Mouse (Mus musculus): ENCODE results near the gene Cox8a. TPM values are rescaled to one million over a fixed set of nuclear protein-coding genes. Genes with fewer than 3 reads are reported as not detected.

Gene Cox8a
- total RNA-seq, 2 experiments from 2014 or later = 101 to 120 TPM

DNA sequence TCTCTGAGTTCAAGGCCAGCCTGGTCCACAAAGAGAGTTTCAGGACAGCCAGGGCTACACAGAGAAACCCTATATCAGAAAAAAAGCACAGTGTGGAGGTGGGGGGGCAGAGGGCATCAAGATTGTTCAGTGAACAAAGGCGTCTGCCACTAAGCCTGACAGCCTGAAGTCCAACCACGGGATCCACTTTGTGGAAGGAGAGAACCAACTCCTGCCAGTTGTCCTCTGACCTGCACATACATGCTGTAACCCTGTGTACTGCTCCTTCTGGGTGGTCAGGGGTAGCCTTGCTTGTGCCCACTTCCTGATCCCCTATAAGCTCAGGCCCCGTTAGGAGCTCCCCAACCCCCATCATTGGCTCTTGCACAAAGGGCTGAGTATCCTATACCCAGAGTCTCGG lies 32.4 kb downstream of the Cox8a start:
- no peak for DNase-seq

DNA sequence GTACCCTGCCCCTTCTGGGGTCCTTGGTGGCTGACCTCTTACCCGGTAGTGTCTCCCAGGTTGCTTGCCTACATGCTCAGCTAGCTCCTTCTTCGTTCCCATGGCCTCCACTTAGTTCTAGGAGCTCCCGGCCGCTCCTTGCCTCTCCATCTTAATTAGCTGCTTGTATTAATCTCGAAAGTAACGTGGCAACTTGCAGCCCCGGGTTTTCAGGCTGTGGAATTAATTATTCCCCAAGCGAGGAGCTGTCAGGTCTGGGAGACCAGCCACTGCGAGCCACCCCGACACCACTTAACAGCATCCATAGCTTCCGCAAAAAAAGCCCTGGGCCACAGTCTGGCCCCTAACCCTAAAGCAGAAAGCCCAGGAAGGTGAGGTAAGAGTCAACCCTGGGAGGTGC lies 34.0 kb downstream of the Cox8a start:
- no peak for DNase-seq

DNA sequence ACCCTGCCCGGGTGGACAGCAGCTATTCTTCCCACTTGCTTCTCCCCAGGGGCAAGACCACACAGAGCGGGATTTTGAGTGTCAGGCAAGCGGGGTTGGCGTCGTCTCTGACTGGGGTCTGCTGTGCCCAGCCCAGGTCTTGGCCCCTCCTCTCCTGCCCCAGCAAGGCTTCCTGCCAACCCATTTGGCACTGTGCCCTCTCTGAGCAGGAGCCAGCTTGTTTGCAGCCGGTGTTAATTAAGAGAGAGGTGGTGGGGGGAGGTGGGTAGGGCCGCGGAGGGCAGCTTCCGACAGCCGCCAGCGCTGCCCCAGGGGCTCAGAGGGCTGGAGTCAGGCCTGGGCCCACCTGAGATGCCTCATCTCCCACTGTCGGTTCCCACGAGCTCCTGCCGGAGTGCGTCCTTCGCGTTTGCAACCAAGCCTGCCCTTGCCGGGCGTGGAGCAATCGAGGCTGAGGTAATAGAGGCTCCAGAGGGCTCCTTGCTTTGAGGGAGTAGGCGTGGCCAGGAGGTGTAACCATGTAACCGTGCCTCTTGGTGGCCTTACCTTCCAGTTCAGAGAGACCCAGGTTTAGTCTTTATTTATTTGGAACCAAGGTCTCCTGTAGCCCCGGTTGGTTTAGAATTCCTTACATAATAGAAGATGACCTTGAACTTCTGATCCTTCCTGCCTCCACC lies 35.0 kb downstream of the Cox8a start:
- no peak for DNase-seq

DNA sequence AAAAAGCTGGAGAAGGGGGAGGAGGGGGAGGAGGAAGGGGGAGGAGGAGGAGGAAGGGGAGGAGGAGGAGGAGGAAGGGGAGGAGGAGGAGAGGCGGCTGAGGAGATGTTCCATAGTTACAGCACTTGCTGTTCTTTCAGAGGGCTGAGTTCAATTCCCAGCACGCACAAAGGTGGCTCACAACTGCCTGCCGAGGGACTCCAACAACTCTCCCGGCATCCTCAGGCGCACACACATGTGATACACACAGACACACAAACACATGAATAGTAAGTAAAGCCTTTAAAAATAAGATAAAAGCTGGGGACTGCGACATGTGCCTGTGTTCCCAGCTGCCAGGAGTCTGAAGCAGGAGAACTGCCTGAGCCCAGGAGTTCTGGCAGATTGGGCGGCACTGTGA lies 35.9 kb downstream of the Cox8a start:
- DNase-seq = no peak

DNA sequence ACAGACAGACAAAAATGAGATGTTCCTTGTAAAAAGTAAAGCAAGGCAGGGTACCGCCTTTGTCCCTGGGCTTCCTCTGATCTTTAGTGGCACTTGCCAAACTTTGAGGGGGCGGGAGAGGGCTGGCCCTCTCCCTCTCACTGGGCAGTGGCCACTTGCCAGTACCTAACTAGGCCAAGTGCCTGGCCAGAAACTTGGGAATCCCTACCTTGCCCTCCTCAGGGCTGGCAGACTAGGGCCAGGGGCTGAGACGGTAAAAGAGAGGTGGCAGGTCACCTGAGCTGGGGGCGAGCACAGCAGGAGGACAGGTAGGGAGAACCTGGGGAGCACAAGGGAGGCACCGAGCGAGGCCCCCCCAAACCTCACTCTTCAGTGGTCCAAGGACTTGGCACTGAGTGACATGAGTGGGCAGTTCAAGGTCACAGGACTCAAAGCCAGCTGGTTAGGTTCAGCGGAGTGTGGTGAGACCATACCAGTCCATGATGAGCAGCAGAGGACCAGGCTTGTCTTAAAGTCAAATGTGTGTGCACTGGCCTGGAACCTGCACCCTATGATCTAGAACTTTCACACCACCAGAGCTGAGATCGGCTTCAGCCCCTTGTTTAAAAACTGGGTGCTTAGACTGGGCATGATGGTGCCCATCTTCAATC lies 36.5 kb downstream of the Cox8a start:
- peak; percentile 40 for DNase-seq

DNA sequence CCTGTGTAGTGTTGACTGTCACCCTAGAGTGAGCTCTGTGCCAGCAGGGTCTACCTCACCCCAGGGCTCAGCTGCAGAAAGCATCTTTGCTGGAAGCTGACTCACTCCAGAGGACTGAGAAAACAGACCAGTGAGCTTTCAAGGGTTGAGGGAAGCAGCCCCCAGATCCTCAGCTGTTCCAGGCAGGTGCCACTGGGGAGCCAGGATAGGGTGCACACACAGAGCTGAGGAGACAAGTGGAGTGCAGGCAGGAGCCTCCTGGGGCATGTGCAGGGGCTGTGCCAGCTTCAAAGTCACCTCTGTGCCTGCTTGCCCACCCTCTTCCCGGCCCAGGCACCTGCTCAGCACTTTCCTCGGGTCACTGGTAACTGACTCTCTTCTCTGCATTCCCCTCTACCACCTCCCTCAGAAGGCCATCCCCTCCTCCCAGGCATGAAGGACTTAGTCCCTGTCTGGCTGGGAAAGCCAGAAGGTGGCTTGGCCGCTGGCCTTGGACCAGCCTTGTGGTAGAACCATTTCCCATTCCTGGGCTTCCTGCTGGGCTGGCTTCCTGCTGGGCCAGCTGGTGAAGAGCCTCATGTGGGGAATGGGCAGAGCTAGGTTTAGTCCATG lies 38.5 kb downstream of the Cox8a start:
- no peak for DNase-seq

DNA sequence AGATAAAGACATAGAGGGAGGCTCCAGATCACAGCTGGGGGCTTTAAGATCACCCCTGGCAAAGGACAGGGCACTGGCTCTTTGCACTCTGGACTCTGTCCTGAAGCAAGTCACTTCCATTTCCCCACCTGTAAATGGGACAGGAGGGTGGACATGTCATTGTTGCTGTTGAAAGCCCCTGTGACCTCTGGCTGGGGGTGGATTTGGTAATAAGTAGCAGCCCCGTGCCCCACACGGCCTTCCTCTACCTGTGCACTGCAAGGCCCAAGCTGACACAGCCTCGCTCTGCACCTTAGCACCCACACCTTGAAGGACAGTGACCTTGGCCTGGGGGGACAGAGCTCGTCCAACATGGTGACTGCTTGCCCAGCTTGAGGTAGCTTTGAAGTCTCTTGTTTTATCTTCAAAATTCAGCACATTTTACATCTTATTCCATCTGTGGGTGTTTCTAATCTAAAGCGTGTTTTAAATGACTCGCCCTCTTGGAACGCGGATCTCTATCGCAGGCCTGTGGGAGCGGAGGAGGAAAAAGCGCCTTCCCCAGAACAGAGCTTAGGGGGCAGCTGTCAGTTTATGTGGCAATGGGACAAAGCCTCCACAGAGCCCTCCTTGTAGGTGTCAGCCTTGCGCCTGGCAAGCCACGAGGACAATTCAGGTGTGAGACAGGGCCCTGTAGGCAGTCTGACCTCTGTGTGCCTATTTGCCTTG lies 39.5 kb downstream of the Cox8a start:
- DNase-seq = no peak

DNA sequence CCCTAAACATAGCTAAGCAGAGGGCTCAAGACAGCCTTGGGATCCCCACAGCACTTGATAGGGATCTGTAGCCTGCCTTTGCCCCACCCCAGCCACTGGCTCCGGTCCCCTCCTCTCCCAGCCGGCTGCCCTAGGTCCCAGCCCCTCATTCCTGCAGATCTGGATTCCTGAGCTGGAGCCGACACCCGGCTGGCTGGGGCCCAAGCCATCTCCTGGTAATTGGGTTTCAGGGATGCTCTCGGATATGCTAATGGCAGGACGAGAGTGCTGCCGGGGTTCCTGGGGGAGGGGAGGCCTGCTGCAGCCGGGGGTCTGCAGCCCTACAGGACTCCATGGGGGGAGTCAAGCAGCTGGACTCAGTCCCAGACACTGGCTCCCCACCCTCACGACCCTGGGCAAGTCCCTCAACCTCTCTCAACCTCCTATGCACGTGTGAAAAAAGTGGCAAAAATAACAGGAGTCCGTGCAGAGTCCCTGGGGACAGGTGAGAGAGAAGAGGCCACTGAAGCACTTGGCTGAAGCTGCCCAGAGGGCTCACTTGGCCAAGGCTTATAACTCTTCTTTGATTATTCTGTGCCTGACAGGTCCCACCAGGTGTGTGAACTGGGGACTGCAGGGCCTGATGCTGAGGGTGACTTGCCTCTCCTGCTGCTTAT lies 41.2 kb downstream of the Cox8a start:
- no peak for DNase-seq

DNA sequence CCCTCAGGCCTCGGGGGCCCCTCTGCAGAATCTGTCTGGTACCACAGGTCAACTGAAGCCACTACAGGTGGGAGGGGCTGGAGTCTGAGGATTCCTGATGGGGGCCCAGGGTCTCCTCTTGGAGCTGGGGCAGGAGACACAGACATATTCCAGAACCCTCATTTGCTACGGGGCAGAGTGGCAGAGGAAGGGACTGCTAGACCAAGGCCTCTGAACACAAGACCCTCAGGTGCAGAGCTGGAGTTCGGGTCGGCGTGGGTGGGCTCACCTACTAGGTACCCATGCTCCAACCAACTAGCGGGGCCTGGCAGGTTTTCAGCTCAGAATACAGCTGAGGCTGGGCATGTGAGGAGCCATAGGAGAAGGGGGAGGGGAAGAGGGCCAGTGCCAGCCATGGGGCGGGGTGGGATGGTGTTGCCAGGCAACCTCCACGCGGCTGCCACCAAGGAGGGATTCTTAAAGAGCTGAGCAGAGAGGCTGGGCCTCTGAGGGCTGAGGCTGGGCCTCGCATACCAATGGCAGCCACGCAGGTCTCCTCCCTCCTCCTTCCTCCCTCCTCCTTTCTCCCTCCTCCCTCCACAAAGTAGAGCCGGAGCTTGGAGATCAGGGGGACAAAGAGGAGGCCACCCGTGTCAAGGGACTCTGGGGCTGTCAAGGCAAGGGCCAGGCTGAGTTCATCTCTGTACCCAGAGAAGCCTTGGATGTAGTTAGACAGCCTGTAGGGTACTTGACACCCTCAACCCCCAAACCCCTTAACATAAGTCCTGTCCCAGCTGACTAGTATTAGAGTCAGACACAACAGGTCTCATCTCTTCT lies 45.2 kb downstream of the Cox8a start:
- DNase-seq = no peak

DNA sequence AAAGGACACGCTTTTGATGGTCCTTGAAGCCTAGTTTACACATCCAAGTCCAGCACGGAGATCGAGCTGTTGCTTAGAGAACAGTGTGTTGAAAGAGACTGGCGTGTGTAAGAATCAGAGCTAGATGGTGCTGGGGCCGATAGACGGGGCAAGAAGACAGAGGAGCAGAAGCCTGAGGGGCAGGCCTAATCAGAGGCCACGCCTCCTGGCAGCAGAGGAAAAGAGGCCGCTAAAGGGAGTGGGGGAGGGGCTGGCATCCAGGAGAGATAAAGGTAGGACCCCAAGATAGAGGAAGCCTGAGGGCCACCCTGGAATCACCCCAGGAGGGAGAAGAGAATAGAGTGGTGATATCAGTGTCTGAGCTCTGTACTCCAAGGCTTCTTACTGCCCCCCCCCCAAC lies 46.0 kb downstream of the Cox8a start:
- DNase-seq = no peak

DNA sequence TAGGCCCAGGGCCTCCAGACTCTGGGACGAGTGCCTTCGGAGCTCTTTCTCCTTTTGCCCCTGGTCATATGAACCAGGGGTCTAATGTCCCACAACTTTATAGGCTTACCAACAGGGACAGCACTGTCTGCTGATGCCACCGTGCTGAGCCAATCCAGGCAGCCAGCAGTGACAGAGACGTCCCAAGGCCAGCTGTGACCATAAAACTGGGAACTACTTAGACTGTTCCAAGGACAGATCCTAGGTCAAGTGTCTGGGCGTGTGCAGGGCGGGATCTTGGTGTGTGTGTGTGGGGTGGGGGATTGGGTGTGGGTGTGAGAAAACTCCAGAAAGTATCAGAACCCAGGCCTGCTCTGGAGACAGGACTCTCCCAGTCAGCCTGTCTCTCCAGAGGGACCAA lies 46.5 kb downstream of the Cox8a start:
- no peak for DNase-seq

DNA sequence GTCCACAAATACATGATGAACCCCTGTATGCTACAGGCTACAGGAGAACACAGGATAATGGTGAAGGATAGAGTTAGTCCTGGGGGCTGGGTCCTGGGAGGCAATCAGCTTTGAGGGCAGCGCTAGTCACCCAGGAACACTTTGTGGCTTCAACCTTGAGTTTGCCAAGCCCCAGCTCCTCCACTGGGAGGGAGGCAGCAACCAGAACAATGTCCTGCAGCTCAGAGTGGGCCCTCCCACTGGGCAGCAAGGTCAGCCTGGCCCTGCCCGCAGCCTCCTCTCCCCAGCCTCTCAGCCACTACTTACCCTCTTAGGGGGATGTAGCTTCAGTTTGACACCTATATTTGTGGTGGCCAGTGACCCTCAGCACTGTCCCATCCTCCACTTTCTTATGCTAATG lies 49.0 kb downstream of the Cox8a start:
- no peak for DNase-seq

DNA sequence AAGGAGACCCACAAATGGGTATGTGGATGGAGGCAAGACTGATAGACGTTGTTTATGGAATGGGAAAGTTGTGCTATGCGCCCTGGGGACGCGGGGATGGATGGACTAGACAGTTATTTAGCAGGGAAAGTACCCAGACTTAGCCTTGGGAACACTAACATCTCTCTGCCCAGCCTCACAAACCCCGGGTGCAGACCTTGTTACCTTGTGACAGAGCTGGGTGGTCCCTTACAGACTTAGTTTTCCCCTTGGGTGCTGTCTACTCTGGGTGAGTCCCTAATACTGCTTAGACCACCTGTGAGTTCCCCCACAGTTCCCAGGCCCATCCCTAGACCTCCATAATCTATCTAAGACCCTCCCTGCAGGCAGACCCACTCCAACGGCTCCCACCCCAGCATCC lies 50.6 kb downstream of the Cox8a start:
- no peak for DNase-seq

DNA sequence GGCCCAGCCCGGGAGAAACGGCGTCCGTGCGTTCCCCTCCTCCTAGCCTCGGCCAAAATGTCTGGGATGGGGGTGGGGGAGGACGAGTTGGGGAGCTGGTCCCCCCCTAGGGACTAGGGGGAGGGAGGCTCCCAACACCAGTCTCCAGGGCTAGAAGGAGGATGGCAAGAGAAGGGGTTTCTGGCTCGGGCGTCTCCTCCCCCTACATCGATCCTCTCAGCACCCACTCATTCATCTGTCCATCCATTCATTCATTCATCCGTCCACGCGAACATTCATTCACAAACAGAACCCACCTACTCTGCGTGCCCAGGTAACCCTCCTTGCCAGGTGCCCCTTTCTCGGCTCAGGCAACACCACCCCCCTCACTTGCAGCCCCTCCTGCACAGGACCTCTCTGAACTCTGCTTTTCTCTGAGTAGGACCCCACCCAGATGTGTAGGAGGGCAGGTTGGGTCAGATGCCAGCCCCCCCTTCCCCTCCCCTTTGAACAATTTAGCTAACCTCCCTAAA lies 51.2 kb downstream of the Cox8a start:
- no peak for DNase-seq

DNA sequence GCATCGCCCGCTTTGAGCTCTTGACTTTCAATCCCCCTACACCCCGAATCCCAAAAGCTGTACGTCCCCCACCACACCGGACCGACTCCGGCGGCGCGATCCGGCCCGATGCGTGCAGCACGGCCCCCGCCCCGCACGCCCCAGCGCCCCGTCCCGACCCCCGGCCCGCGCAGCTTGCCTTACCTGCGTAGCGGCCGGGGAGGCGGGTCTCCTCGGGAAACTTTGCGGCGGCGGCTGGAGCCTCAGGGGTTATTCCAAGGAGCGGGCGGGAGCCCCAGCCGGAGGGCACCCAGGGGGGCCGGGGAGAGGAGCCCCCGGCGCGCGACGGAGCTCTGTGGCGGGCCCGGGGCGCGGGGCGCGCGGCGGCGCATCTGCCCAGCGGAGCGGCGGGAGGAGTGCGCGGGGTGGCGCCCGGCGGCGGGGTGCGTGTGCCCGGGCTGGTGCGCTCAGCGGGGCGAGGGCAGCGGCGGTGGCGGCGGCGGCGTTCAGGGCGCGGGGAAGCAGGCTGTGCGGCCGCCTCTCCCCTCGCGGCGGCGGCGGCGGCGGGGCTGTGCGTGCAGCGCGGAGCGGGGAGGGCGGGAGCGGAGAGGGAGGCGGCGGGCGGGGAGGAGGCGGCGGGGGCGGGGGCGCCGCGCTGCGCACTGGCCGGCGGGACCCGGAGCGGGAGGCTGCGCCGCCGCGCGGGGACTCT lies 51.8 kb downstream of the Cox8a start:
- no peak for DNase-seq

Other genes with a start within 250 kb of the Cox8a start
- 100 to 1,000 TPM; 113 to 131 TPM for gene Ppp1r14b, start 242.6 kb downstream of the Cox8a start, total RNA-seq (2021)
- 10 to 100 TPM in 1 of 2 experiments, 1 to 10 TPM in 1; 9.8 to 10.4 TPM for gene Plcb3, start 241.1 kb downstream of the Cox8a start, total RNA-seq (2021)
- gene Fkbp2, start 237.1 kb downstream of the Cox8a start, total RNA-seq (2021) = 10 to 100 TPM in 1 of 2 experiments, 1 to 10 TPM in 1; 7.9 to 12.4 TPM
- gene Vegfb, start 230.0 kb downstream of the Cox8a start, total RNA-seq (2021) = 100 to 1,000 TPM; 143 to 156 TPM
- gene Dnajc4, start 225.0 kb downstream of the Cox8a start, total RNA-seq (2021) = 10 to 100 TPM; 31.3 to 32.9 TPM
- 10 to 100 TPM; 15.6 to 17.2 TPM for gene Nudt22, start 221.5 kb downstream of the Cox8a start, total RNA-seq (2021)
- gene Trpt1, start 221.5 kb downstream of the Cox8a start, total RNA-seq (2021) = 10 to 100 TPM; 21.5 to 24.5 TPM
- gene Fermt3, start 198.1 kb downstream of the Cox8a start, total RNA-seq (2021) = 1 to 10 TPM in 1 of 2 experiments, under 1 TPM in 1; 0.84 to 1.2 TPM
- 10 to 100 TPM; 86.5 to 95.6 TPM for gene Stip1, start 177.6 kb downstream of the Cox8a start, total RNA-seq (2021)
- 100 to 1,000 TPM; 227 to 252 TPM for gene Macrod1, start 160.8 kb downstream of the Cox8a start, total RNA-seq (2021)
- under 1 TPM; 0.31 to 0.35 TPM for gene Flrt1, start 111.9 kb downstream of the Cox8a start, total RNA-seq (2021)
- 10 to 100 TPM; 48.4 to 48.5 TPM for gene Otub1, start 11.3 kb downstream of the Cox8a start, total RNA-seq (2021)
- gene Naa40, start 23.6 kb upstream of the Cox8a start, total RNA-seq (2021) = 10 to 100 TPM in 1 of 2 experiments, 1 to 10 TPM in 1; 8.3 to 13.0 TPM
- gene Rcor2, start 49.7 kb upstream of the Cox8a start, total RNA-seq (2021) = 1 to 10 TPM; 2.6 to 4.2 TPM
- 10 to 100 TPM; 27.4 to 30.6 TPM for gene Mark2, start 124.2 kb upstream of the Cox8a start, total RNA-seq (2021)
- 1 to 10 TPM; 6.6 to 9.1 TPM for gene Spindoc, start 165.4 kb upstream of the Cox8a start, total RNA-seq (2021)
- gene 2700081O15Rik, start 200.0 kb upstream of the Cox8a start, total RNA-seq (2021) = 1 to 10 TPM; 6.8 to 7.9 TPM